Mouse (Mus musculus) lung, postnatal 36 days (tissue): Measurements from ENCODE around the gene Rora.

ENCODE experiments used
- DNase-seq: peaks from one replicate; pipeline ENCODE4 v3.0.0; 2022; ENCODE audit warnings: mixed read lengths

Rora gene

GRCm38 (mm10) chr9:68760876-68761275 is 107.3 kb downstream of the Rora start:
- DNase-seq, result no peak

- no peak for DNase-seq
Observed at GRCm38 (mm10) chr9:68761672-68762071, 108.1 kb downstream of the Rora start.

GRCm38 (mm10) chr9:68765595-68765994 is 112.0 kb downstream of the Rora start:
- DNase-seq, result no peak

- DNase-seq, result no peak
Observed at GRCm38 (mm10) chr9:68769638-68770037, 116.1 kb downstream of the Rora start.

GRCm38 (mm10) chr9:68771383-68771782 is 117.8 kb downstream of the Rora start:
- DNase-seq, result no peak

- no peak for DNase-seq
Observed at GRCm38 (mm10) chr9:68773770-68774169, 120.2 kb downstream of the Rora start.

- peak; percentile 13 for DNase-seq
Observed at GRCm38 (mm10) chr9:68782011-68782410, 128.4 kb downstream of the Rora start.

GRCm38 (mm10) chr9:68782604-68783003 is 129.0 kb downstream of the Rora start:
- no peak for DNase-seq

GRCm38 (mm10) chr9:68783246-68783645 is 129.7 kb downstream of the Rora start:
- DNase-seq, result no peak

- DNase-seq, result no peak
Observed at GRCm38 (mm10) chr9:68786614-68787293, 133.2 kb downstream of the Rora start.

- DNase-seq, result no peak
Observed at GRCm38 (mm10) chr9:68787665-68788064, 134.1 kb downstream of the Rora start.

- DNase-seq, result no peak
Observed at GRCm38 (mm10) chr9:68790922-68791321, 137.3 kb downstream of the Rora start.

- DNase-seq, result no peak
Observed at GRCm38 (mm10) chr9:68791982-68792540, 138.5 kb downstream of the Rora start.

GRCm38 (mm10) chr9:68795314-68795713 is 141.7 kb downstream of the Rora start:
- no peak for DNase-seq

GRCm38 (mm10) chr9:68798221-68798620 is 144.6 kb downstream of the Rora start:
- no peak for DNase-seq

GRCm38 (mm10) chr9:68799065-68799464 is 145.5 kb downstream of the Rora start:
- DNase-seq, result no peak

- DNase-seq, result no peak
Observed at GRCm38 (mm10) chr9:68804229-68804628, 150.6 kb downstream of the Rora start.

GRCm38 (mm10) chr9:68805776-68806175 is 152.2 kb downstream of the Rora start:
- no peak for DNase-seq

- no peak for DNase-seq
Observed at GRCm38 (mm10) chr9:68807735-68808134, 154.1 kb downstream of the Rora start.

- no peak for DNase-seq
Observed at GRCm38 (mm10) chr9:68809536-68809935, 155.9 kb downstream of the Rora start.

GRCm38 (mm10) chr9:68814723-68815122 is 161.1 kb downstream of the Rora start:
- no peak for DNase-seq

- no peak for DNase-seq
Observed at GRCm38 (mm10) chr9:68815877-68816276, 162.3 kb downstream of the Rora start.

GRCm38 (mm10) chr9:68820036-68820435 is 166.4 kb downstream of the Rora start:
- DNase-seq, result no peak

GRCm38 (mm10) chr9:68820478-68820877 is 166.9 kb downstream of the Rora start:
- DNase-seq, result no peak

- DNase-seq, result no peak
Observed at GRCm38 (mm10) chr9:68821388-68821787, 167.8 kb downstream of the Rora start.
